Mouse (Mus musculus): Measurements from ENCODE around the gene Cep131. TPM values are rescaled to one million over a fixed set of nuclear protein-coding genes. Genes with fewer than 3 reads are reported as not detected.

Gene Cep131
- total and polyA plus RNA-seq, 3 experiments = 2.3 to 20.9 (median 10.2) TPM

DNA sequence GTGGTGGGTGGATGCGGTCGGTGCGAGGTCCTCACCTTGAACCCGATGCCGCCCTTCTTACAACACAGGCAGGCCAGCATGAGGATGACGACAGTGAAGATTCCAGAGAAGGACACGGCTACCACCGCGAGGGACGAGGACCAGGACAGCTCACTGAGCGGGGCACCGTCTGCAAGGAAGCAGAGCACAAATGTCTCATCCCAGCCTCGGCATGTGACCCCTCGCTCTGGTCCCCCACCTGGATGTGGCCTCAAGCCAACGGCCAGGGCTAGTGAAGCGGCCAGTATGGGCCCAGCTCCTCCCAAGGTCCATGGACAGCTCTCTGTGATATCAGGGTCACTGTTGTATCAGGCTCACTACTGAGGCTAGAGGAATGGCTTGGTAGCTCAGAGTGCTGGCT, 65.3 kb downstream of the Cep131 start:
- dilution Hi-C loops (cut with MboI; ENCODE audit: extremely low pct_ligation_motif_present, extremely low pct_unique_long_range_greater_than_20kb, low sequenced_read_pairs) (no loop called here), in situ Hi-C loops (cut with MboI; ENCODE audit: low pct_ligation_motif_present, low pct_unique_long_range_greater_than_20kb, low sequenced_read_pairs) (no loop called here)
- H3K4me1 ChIP-seq (ENCODE audit: control insufficient read depth in 1 of 2, insufficient read depth in 2 of 2) = peaks cover 17 to 37% of the 10 kb centered on the region in 2 experiments
- no peak for DNase-seq (ENCODE audit: extremely low read depth)
- H3K27ac ChIP-seq (ENCODE audit: insufficient read depth, low read depth) = no peak overlapping the region
- no peak for TF ChIP-seq ELF1 (IDR thresholded peaks at IDR 0.05; ENCODE audit: low read depth, low read length)
- TF ChIP-seq E2F4 (IDR thresholded peaks at IDR 0.05; ENCODE audit: insufficient replicate concordance, low read depth, low read length) = no peak
- TF ChIP-seq TCF12 (IDR thresholded peaks at IDR 0.05; ENCODE audit: low read depth, low read length) = no peak
- TF ChIP-seq JUND (conservative IDR thresholded peaks at IDR 0.05; ENCODE audit: low read depth, low read length) = no peak
- no peaks in the 10 kb centered on the region for H3K9me3 ChIP-seq (replicated peaks; ENCODE audit: low read length)
- H3K4me2 ChIP-seq (ENCODE audit: insufficient read depth, low read depth, poor library complexity, severe bottlenecking) = no peak overlapping the region
- H3K79me2 ChIP-seq (replicated peaks; ENCODE audit: control insufficient read depth, extremely low read depth, insufficient read depth, poor library complexity, severe bottlenecking) = no peaks in the 10 kb centered on the region
- H3K36me3 ChIP-seq (replicated peaks in 1 of 2; ENCODE audit: control insufficient read depth in 1 of 2, insufficient read depth in 1 of 2, low read length in 1 of 2) = no peaks in the 10 kb centered on the region
- H3K27me3 ChIP-seq (replicated peaks) = peaks cover 58% of the 10 kb centered on the region
- H3K4me3 ChIP-seq (replicated peaks in 1 of 3; ENCODE audit: low read depth in 2 of 3, low read length in 2 of 3, poor library complexity in 1 of 3) = no peak overlapping the region
- no peak overlapping the region for H3K9ac ChIP-seq (ENCODE audit: insufficient read depth, low read depth)

GRCm38 (mm10) chr11:120019542-120020440, 66.8 kb downstream of the Cep131 start:
- Histone ChIP-seq H3K27me3 (replicated peaks) (peaks cover 62% of the 10 kb centered on the region), H3K9me3 (replicated peaks; ENCODE audit: low read length) (no peaks in the 10 kb centered on the region), H3K4me2 (ENCODE audit: insufficient read depth, low read depth, poor library complexity, severe bottlenecking) (0 out of 2 replicates have a peak overlapping the region, but pooled peaks have one; percentile 2), H3K9ac (ENCODE audit: insufficient read depth, low read depth) (no peak overlapping the region), H3K4me3 (replicated peaks in 1 of 3; ENCODE audit: low read depth in 2 of 3, low read length in 2 of 3, poor library complexity in 1 of 3) (no peak overlapping the region), H3K27ac (ENCODE audit: insufficient read depth, low read depth) (no peak overlapping the region), H3K36me3 (replicated peaks in 1 of 2; ENCODE audit: control insufficient read depth in 1 of 2, insufficient read depth in 1 of 2, low read length in 1 of 2) (no peaks in the 10 kb centered on the region), H3K4me1 (ENCODE audit: control insufficient read depth in 1 of 2, insufficient read depth in 2 of 2) (peaks cover 17 to 37% of the 10 kb centered on the region in 2 experiments), H3K79me2 (replicated peaks; ENCODE audit: control insufficient read depth, extremely low read depth, insufficient read depth, poor library complexity, severe bottlenecking) (no peaks in the 10 kb centered on the region)
- peak; percentile 46; the same call in 1 of the 2 replicates for TF ChIP-seq EP300 (IDR thresholded peaks at IDR 0.05; ENCODE audit: low read length)
- TF ChIP-seq ELF1 (IDR thresholded peaks at IDR 0.05; ENCODE audit: low read depth, low read length) = no peak
- TF ChIP-seq CTCF (conservative IDR thresholded peaks at IDR 0.05 in 1 of 2, IDR thresholded peaks at IDR 0.05 in 1 of 2; ENCODE audit: low read depth in 2 of 2, low read length in 2 of 2) = no peak
- no peak for TF ChIP-seq MAX (IDR thresholded peaks at IDR 0.05; ENCODE audit: low read length)
- TF ChIP-seq POLR2AphosphoS2 (IDR thresholded peaks at IDR 0.05; ENCODE audit: low read depth, low read length) = no peak
- no peak for TF ChIP-seq BHLHE40 (IDR thresholded peaks at IDR 0.05; ENCODE audit: low read depth, low read length)
- TF ChIP-seq RAD21 (IDR thresholded peaks at IDR 0.05; ENCODE audit: low read depth, low read length) = no peak; the same call in 1 of the 2 replicates
- TF ChIP-seq SIN3A (IDR thresholded peaks at IDR 0.05; ENCODE audit: low read length) = no peak
- 0 out of 2 replicates have a peak, but pooled peaks have one; percentile 59 for TF ChIP-seq TBP (conservative IDR thresholded peaks at IDR 0.05; ENCODE audit: low read depth, low read length)
- no peak for TF ChIP-seq PAX5 (IDR thresholded peaks at IDR 0.05; ENCODE audit: low read length)
- no peak for TF ChIP-seq MYC (IDR thresholded peaks at IDR 0.05; ENCODE audit: low read depth, low read length)
- no peak for TF ChIP-seq SMC3 (IDR thresholded peaks at IDR 0.05; ENCODE audit: low read depth, low read length)
- peak; percentile 78 for TF ChIP-seq TCF12 (IDR thresholded peaks at IDR 0.05; ENCODE audit: low read depth, low read length)
- TF ChIP-seq KAT2A (IDR thresholded peaks at IDR 0.05; ENCODE audit: insufficient replicate concordance, low read length) = no peak
- TF ChIP-seq USF2 (conservative IDR thresholded peaks at IDR 0.05; ENCODE audit: low read depth, low read length) = no peak
- TF ChIP-seq IRF4 (IDR thresholded peaks at IDR 0.05; ENCODE audit: low read depth, low read length) = peak; percentile 45; the same call in 1 of the 2 replicates
- TF ChIP-seq E2F4 (IDR thresholded peaks at IDR 0.05; ENCODE audit: insufficient replicate concordance, low read depth, low read length) = no peak
- TF ChIP-seq JUND (conservative IDR thresholded peaks at IDR 0.05; ENCODE audit: low read depth, low read length) = no peak
- TF ChIP-seq NRF1 (IDR thresholded peaks at IDR 0.05; ENCODE audit: low read depth, low read length) = no peak
- TF ChIP-seq UBTF (IDR thresholded peaks at IDR 0.05; ENCODE audit: low read depth, low read length) = peak; percentile 75; the same call in 1 of the 2 replicates
- no peak for TF ChIP-seq USF1 (IDR thresholded peaks at IDR 0.05; ENCODE audit: low read depth, low read length)
- no peak; the same call in 1 of the 2 replicates for TF ChIP-seq ETS1 (conservative IDR thresholded peaks at IDR 0.05; ENCODE audit: low read depth, low read length)
- in situ Hi-C loops (cut with MboI; ENCODE audit: low pct_ligation_motif_present, low pct_unique_long_range_greater_than_20kb, low sequenced_read_pairs) (no loop called here), dilution Hi-C loops (cut with MboI; ENCODE audit: extremely low pct_ligation_motif_present, extremely low pct_unique_long_range_greater_than_20kb, low sequenced_read_pairs) (no loop called here)
- DNase-seq (ENCODE audit: extremely low read depth) = peak; percentile 65

All from CH12.LX (cell line).